Mouse (Mus musculus): Measurements from ENCODE around the gene Tent5a. TPM values are rescaled to one million over a fixed set of nuclear protein-coding genes. Genes with fewer than 3 reads are reported as not detected.

Tent5a gene
- 17.6 TPM for polyA plus RNA-seq (2017; shearing (Covaris generic))

DNA sequence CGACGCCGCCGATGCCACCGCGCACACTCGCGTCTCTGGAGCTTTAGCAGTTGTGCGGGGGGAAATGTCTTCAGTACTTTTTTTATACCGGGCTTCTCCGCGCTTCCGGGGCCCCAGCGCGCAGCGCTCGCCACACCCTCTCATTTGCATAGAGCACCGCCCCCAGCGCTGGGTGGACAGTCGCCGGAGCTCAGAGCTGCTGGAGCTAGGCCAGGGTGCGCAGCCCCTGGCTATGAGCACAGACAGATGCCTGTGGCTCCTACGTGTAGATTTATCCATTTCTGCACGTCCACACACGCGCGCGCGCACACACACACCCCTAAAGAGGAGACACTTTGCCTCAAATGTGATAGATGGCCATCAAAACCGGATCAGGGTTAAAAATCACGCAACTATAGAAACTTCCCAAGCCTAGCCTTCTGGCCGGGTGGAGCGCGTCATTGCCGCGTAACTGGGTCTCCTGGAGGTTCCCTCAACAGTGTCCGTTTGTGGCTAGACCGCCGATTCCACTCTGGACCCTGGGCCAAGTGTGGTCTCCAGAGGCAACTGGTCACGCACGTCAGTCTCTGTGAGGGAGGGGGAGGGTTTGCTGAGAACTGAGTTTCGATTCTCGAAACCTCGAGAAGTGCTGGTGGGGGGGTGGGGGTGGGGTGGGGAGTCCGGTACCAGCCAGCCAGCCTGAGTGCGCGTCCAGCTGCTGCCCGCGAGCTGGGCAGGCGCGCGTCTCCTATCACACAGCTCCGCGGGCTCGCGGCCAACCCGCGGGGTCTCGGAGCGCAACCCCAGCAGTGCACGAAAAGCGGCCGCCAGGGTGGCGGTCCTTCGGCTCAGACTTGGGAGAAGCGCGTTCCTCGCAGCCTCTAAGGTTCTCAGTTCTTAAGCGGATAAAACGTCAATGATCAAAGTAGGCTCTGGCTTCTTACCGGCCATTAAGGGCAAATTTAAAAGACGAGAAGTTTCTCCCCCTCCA is at the start of gene Tent5a:
Tent5a (minus strand) TSS at position 107 of the 970 bp plus-strand sequence.

GRCm38 (mm10) chr9:85312473-85312872 is 14.7 kb downstream of the Tent5a start, which contains the start of gene Gm11114:
Gene Gm11114 (plus strand): TSS chr9:85312773.

Other genes with a start within 250 kb of the Tent5a start
- gene Gm11114, start 14.6 kb downstream of the Tent5a start, polyA plus RNA-seq (2017; shearing (Covaris generic)) = not detected